Mouse (Mus musculus): Measurements from ENCODE around the gene Umad1.

- TF ChIP-seq REST (IDR thresholded peaks at IDR 0.05; ENCODE audit: insufficient read depth, insufficient read length): no peak
- TF ChIP-seq POLR2AphosphoS2 (IDR thresholded peaks at IDR 0.05; ENCODE audit: insufficient read length, low read depth): no peak
- TF ChIP-seq POLR2A (IDR thresholded peaks at IDR 0.05; ENCODE audit: insufficient read length, low read depth): no peak
- no peak for TF ChIP-seq MAX (IDR thresholded peaks at IDR 0.05; ENCODE audit: low read depth)
- TF ChIP-seq USF1 (IDR thresholded peaks at IDR 0.05; ENCODE audit: low read depth): no peak
- no peak for TF ChIP-seq SRF (IDR thresholded peaks at IDR 0.05; ENCODE audit: control insufficient read depth, insufficient read length, low read depth)
- TF ChIP-seq CEBPB (IDR thresholded peaks at IDR 0.05; ENCODE audit: insufficient read depth, poor library complexity, severe bottlenecking): no peak
Measured at GRCm38 (mm10) chr6:8498961-8499360, 239.9 kb downstream of the Umad1 start.
